Comparison of ENCODE assay signal across 15 mouse cellular contexts in the genomic region with DNA sequence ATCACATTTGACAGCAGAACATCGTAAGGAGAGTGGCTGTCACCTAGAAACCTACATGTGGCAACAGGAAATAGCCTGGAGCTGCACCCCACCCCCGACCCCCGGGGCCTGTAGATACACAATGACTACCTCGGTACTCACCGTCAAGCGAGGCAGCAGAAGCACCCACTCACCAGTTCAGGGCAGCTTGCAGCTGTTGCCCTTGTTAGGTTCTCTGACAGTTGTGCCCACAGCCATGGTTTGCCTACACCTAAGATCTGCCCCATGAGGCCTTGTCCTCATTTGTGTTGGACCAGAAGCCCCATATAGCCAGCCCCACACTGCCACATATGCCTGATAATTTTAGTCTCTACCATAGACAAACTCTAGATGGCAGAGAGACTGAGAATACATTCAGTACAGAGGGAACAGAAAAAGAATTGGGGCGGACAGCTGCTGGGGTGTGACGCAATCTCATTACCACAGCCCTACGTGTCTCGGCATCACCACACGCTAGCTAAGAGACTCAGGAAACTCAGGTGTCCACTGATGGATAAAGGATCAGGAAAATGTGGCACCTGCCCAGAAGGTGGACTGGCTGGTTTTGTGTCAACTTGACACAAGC.
"Had no signal": no experiment of that assay in that cellular context is flagged by ENCODE, and none has a peak within 500 bp of the region (broad histone marks: within the 10 kb centered on the region; RNA-seq: fewer than 3 reads in every experiment).

No protein-coding gene starts in this region.

- DNase-seq: kidney, adult 2 months; kidney, postnatal 25 days; layer of hippocampus, adult 9-11 months; lung, adult 18-20 months had no signal

- H3K36me3 ChIP-seq: limb, embryonic 10.5 days; limb, embryonic 13.5 days; liver, embryonic 12.5 days; liver, embryonic 15.5 days; lung, embryonic 15.5 days; midbrain, embryonic 10.5 days; midbrain, embryonic 13.5 days had no signal

- ATAC-seq: intestine, postnatal 0 days; liver, embryonic 12.5 days; midbrain, embryonic 13.5 days; midbrain, embryonic 16.5 days had no signal

- H3K27me3 ChIP-seq: limb, embryonic 13.5 days; liver, embryonic 12.5 days; liver, embryonic 15.5 days; lung, embryonic 15.5 days had no signal

- H3K4me3 ChIP-seq: layer of hippocampus, adult 2 months; limb, embryonic 10.5 days; limb, embryonic 13.5 days; liver, embryonic 12.5 days; liver, embryonic 15.5 days; lung, embryonic 15.5 days; megakaryocyte, embryonic 14.5 days; midbrain, embryonic 10.5 days; midbrain, embryonic 13.5 days had no signal

- H3K4me2 ChIP-seq: limb, embryonic 13.5 days; liver, embryonic 12.5 days; liver, embryonic 15.5 days; lung, embryonic 15.5 days; midbrain, embryonic 13.5 days had no signal
